Mouse (Mus musculus) fibroblast of lung, adult 2 months (primary cell): ENCODE data around the gene Os9.
"Not testable (repeated sequence)": the region's sequence is repeated elsewhere in the genome, so short reads cannot be mapped to it uniquely, and the experiment has no call there.

Experiments
- DNase-seq: peaks from one replicate; pipeline ENCODE4 v3.0.0-alpha.2; 2011; ENCODE audit warnings: low read depth

The Os9 gene

DNA sequence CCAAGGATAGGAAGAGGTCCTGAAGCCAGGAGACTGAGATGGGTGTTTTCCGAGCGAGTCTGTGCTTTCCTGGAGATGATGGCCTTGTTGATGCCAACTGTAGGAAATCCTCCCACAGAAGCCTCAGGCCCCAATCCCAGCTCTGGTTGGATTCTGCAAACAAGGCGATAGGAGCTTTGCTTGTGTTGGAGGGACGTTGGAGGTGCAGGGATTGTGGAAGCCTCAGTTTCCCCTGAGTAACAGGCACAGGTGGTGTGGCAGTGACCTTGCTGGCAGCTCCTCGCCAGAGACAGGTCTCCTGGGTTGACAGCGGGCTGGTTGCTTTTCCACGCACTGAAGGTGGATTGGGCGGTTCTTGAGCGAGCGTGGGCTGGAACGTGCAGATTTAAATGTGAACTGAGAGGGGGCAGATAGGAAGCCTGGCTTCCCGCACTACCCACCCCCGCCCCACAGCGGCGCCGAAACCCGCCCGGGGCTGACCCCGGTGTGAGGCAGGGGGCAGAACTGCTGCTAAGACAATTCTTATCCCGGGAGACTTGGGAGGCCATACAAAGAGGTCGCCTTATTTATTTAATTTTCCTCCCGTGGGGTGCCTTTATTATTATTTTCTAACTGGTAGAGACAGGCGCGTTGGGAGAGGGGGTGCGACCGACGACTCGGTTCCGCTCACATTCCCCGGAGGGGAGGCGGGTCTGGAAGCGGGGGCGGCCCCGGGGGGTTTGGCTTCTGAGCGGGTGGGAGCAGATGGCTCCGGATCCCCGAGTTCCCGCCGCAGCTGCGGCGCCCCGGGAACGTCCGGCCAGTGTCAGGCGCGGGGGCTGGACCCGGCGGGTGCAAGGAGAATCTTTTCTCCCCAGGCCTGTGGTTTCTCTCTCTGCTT, 39.8 kb downstream of the Os9 start:
- no peak for DNase-seq

GRCm38 (mm10) chr10:127079665-127080391, 41.1 kb downstream of the Os9 start:
- DNase-seq = no peak

DNA sequence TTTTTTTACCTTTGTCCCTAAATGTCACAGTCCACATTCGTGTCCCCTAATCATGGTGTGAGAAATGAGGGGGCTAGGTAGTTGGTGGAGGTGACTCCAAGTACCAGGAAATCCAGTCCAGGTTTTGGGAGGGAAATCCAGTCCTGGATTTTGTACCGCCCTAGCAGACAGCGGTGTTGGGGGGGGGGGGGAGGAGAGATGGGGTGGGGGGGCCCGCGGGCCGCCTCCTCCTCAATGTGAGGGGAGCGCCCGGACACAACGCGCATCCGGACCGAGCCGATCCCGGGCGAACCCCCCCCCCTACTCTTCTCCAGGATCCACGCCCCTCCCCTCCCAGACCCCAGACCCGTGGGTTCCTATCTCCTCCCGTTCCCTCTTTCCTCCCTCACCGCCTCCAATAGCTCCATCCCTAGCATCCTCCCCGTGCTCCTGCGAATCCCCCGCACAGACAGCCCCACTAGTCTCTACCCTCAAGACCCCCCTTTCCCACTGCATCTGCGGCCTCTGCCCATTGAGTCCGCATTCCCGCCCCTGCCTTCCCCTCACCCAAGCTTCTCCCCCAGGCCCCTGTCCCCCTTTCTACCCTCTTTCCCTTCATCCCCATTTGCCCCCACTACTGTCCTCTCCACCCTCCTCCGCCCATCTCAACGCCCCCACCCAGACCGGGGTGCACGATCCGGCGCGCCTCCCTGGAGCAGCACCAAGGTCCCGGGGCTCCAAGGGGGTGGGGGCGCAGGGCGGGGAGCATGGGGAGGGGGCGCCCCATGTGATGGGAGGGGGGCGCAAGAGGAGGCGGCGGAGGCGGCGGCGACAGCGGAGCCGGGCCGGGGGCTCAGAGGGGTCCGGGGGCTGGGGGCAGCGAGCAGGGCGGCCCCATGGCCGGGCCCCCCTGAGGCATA, 42.0 kb downstream of the Os9 start:
- DNase-seq = no peak

GRCm38 (mm10) chr10:127078001-127078676, 42.8 kb downstream of the Os9 start:
- DNase-seq = no peak

GRCm38 (mm10) chr10:127077515-127077914, 43.4 kb downstream of the Os9 start:
- DNase-seq = no peak

DNA sequence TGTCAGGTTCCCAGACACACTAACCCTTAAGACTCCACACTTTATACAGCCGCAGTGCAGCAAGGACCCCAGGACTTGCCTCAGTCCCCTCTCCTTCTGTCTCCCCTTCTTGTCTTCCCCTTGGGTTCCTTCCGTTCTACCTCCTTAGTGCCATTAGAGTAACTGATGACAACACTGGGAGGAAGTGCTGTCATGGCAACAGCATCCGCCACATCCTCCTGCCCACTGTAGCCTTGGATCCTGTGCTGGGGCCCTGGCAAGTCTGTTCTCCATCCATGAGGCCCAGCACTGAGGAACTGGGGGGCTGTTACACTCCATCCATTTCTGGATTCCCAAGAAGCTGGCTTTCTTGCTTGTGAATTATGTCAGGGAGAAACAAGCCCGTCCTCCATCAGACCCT, 44.8 kb downstream of the Os9 start:
- no peak for DNase-seq

DNA sequence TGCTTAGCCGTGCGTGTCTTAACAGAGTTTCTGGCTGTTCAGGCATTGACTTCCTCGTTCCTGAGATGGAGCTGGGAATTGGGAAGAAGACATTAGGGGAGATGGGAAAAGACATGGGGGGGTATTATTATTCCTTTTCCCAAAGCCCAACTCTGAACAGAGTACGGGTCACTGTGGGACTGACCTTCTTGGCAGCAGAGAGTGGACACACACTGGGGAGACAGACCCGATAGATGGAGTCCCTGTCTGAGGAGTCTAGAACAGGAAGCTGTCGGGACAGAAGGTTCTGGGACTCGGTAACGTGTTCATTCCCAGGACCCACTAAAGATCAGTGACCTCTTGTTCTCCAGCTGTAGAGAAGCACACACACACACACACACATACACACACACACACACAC, 45.3 kb downstream of the Os9 start:
- no peak for DNase-seq

- DNase-seq = no peak
Observed at GRCm38 (mm10) chr10:127075080-127075479, 45.9 kb downstream of the Os9 start, which contains the start of gene Agap2. TSS of gene Agap2 (plus strand) at chr10:127075284.

GRCm38 (mm10) chr10:127073981-127074380, 47.0 kb downstream of the Os9 start:
- DNase-seq = no peak

GRCm38 (mm10) chr10:127072969-127073368, 48.0 kb downstream of the Os9 start:
- DNase-seq = not testable (repeated sequence)

DNA sequence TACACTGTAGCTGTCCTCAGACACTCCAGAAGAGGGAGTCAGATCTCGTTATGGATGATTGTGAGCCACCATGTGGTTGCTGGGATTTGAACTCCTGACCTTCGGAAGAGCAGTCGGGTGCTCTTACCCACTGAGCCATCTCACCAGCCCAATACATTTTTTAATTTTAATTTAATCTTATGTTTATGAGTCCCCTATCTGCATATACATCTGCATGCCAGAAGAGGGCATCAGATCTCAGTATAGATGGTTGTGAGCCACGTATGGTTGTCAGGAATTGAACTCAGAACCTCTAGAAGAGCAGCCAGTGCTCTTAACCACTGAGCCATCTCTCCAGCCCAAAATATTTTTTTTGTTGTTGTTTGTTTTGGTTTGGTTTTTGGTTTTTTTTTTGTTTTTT, 48.7 kb downstream of the Os9 start:
- not testable (repeated sequence) for DNase-seq

- no peak for DNase-seq
Observed at GRCm38 (mm10) chr10:127071203-127071602, 49.7 kb downstream of the Os9 start.

GRCm38 (mm10) chr10:127070190-127071121, 50.5 kb downstream of the Os9 start, which contains the start of gene Tspan31:
TSS of gene Tspan31 (minus strand) at chr10:127070264.
- peak; percentile 92 for DNase-seq

DNA sequence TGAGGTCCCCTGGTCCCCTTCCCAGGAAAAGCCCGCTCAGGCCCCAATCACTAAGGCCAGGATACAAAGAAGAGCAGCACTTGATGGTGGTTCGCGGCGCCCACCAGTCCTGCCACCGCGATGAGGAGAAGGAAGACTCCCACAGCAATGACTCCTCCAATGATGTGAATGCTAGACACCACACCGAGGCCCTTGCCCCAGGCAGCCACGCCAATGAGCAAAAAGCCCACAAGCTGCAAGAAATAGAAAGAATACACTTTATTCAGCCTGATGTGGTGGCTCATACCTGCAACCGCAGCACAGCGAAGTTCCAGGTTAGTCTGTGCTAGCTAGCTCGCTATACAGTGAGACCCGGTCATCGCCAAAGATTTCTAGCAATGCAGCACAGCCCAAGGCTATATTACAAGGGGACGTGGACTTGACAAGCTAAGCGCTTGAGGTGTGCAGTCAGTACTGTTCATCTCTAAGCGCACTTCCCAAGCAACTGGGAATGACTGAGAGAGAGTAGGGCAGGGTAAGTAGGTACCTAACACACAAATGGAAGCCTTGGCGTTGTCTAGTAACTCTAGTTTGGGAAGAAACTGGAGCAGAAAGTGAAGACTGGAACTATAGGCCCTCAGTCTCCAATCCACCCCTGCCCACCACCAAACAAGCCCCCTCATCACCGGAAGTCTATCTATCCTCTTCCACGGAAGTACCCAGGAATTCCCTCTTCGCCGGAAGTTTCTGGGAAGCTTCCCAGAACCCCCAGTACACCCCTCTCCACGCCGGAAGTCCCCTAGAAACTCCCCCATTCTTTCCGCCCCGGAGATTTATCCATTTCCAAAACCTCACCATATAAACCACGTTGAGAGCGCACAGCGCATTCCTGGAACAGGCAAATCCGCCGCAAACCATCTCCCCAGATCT, 51.4 kb downstream of the Os9 start:
- DNase-seq = no peak

- no peak for DNase-seq
Observed at GRCm38 (mm10) chr10:127068360-127069038, 52.4 kb downstream of the Os9 start.

GRCm38 (mm10) chr10:127066519-127067018, 54.4 kb downstream of the Os9 start:
- DNase-seq = no peak

DNA sequence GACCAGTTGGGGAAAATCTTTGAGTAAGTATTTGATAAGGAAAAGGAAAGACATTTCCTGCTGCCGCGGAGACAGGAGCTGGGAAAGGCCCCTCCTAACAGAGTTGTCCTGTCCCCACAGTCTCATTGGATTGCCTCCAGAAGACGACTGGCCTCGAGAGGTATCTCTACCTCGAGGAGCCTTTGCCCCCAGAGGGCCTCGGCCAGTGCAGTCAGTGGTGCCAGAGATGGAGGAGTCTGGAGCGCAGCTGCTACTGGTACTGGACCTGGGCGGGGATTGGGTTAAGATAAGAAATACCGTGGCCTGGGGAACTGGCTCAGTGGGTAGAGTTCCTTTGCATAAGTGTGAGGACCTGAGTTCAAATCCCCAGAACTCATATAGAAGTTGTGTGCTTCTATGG, 55.0 kb downstream of the Os9 start:
- no peak for DNase-seq
